Mouse (Mus musculus): ENCODE results near the gene Inpp5k.
"Not testable (repeated sequence)": the region's sequence is repeated elsewhere in the genome, so short reads cannot be mapped to it uniquely, and the experiment has no call there.

Gene Inpp5k

GRCm38 (mm10) chr11:75592612-75593011 lies 38.2 kb upstream of the Inpp5k start:
- Histone ChIP-seq H3K4me3 (replicated peaks; ENCODE audit: low read length) (no peak overlapping the region), H3K27me3 (ENCODE audit: insufficient read depth, low read length) (no peaks in the 10 kb centered on the region), H3K9me3 (ENCODE audit: low read length) (no peaks in the 10 kb centered on the region), H3K36me3 (ENCODE audit: insufficient read depth, low read length) (peaks cover 60% of the 10 kb centered on the region), H3K4me1 (replicated peaks; ENCODE audit: low read depth, low read length) (peaks cover 54% of the 10 kb centered on the region)
- TF ChIP-seq POU5F1 (IDR thresholded peaks at IDR 0.05; ENCODE audit: borderline replicate concordance, low read length) (no peak), NANOG (IDR thresholded peaks at IDR 0.05; ENCODE audit: borderline replicate concordance, low read length) (no peak), CTCF (conservative IDR thresholded peaks at IDR 0.05; ENCODE audit: low read length) (no peak)

GRCm38 (mm10) chr11:75594431-75594830 lies 36.4 kb upstream of the Inpp5k start:
- TF ChIP-seq NANOG (IDR thresholded peaks at IDR 0.05; ENCODE audit: borderline replicate concordance, low read length) = no peak
- H3K4me3 ChIP-seq (replicated peaks; ENCODE audit: low read length) = no peak overlapping the region
- H3K36me3 ChIP-seq (ENCODE audit: insufficient read depth, low read length) = peaks cover 78% of the 10 kb centered on the region
- peaks cover 43% of the 10 kb centered on the region for H3K4me1 ChIP-seq (replicated peaks; ENCODE audit: low read depth, low read length)
- no peaks in the 10 kb centered on the region for H3K9me3 ChIP-seq (ENCODE audit: low read length)
- no peaks in the 10 kb centered on the region for H3K27me3 ChIP-seq (ENCODE audit: insufficient read depth, low read length)

- Histone ChIP-seq H3K36me3 (ENCODE audit: insufficient read depth, low read length) (peaks cover 78% of the 10 kb centered on the region), H3K9me3 (ENCODE audit: low read length) (no peaks in the 10 kb centered on the region), H3K4me3 (replicated peaks; ENCODE audit: low read length) (no peak overlapping the region), H3K4me1 (replicated peaks; ENCODE audit: low read depth, low read length) (peaks cover 41% of the 10 kb centered on the region), H3K27me3 (ENCODE audit: insufficient read depth, low read length) (no peaks in the 10 kb centered on the region)
- TF ChIP-seq POU5F1 (IDR thresholded peaks at IDR 0.05; ENCODE audit: borderline replicate concordance, low read length) (no peak), CTCF (conservative IDR thresholded peaks at IDR 0.05; ENCODE audit: low read length) (no peak), NANOG (IDR thresholded peaks at IDR 0.05; ENCODE audit: borderline replicate concordance, low read length) (no peak)
Observed at GRCm38 (mm10) chr11:75595404-75595803, 35.4 kb upstream of the Inpp5k start.

GRCm38 (mm10) chr11:75595816-75596215 lies 35.0 kb upstream of the Inpp5k start:
- Histone ChIP-seq H3K27me3 (ENCODE audit: insufficient read depth, low read length) (no peaks in the 10 kb centered on the region), H3K4me1 (replicated peaks; ENCODE audit: low read depth, low read length) (peaks cover 45% of the 10 kb centered on the region), H3K9me3 (ENCODE audit: low read length) (no peaks in the 10 kb centered on the region), H3K36me3 (ENCODE audit: insufficient read depth, low read length) (peaks cover 82% of the 10 kb centered on the region), H3K4me3 (replicated peaks; ENCODE audit: low read length) (no peak overlapping the region)
- TF ChIP-seq POU5F1 (IDR thresholded peaks at IDR 0.05; ENCODE audit: borderline replicate concordance, low read length) (no peak), NANOG (IDR thresholded peaks at IDR 0.05; ENCODE audit: borderline replicate concordance, low read length) (no peak), CTCF (conservative IDR thresholded peaks at IDR 0.05; ENCODE audit: low read length) (no peak)

GRCm38 (mm10) chr11:75596726-75597255 lies 34.0 kb upstream of the Inpp5k start:
- no peaks in the 10 kb centered on the region for H3K9me3 ChIP-seq (ENCODE audit: low read length)
- TF ChIP-seq CTCF (conservative IDR thresholded peaks at IDR 0.05; ENCODE audit: low read length) = no peak
- no peak for TF ChIP-seq NANOG (IDR thresholded peaks at IDR 0.05; ENCODE audit: borderline replicate concordance, low read length)
- no peak overlapping the region for H3K4me3 ChIP-seq (replicated peaks; ENCODE audit: low read length)

GRCm38 (mm10) chr11:75598004-75598403 lies 32.8 kb upstream of the Inpp5k start:
- no peaks in the 10 kb centered on the region for H3K27me3 ChIP-seq (ENCODE audit: insufficient read depth, low read length)
- H3K4me3 ChIP-seq (replicated peaks; ENCODE audit: low read length) = no peak overlapping the region
- peaks cover 29% of the 10 kb centered on the region for H3K4me1 ChIP-seq (replicated peaks; ENCODE audit: low read depth, low read length)
- no peaks in the 10 kb centered on the region for H3K9me3 ChIP-seq (ENCODE audit: low read length)
- TF ChIP-seq POU5F1 (IDR thresholded peaks at IDR 0.05; ENCODE audit: borderline replicate concordance, low read length) = no peak
- no peak for TF ChIP-seq NANOG (IDR thresholded peaks at IDR 0.05; ENCODE audit: borderline replicate concordance, low read length)
- no peak for TF ChIP-seq CTCF (conservative IDR thresholded peaks at IDR 0.05; ENCODE audit: low read length)
- H3K36me3 ChIP-seq (ENCODE audit: insufficient read depth, low read length) = peaks cover 86% of the 10 kb centered on the region

More at GRCm38 (mm10) chr11:75596726-75597255, 34.0 kb upstream of the Inpp5k start:
- H3K4me1 ChIP-seq (replicated peaks; ENCODE audit: low read depth, low read length) = peaks cover 39% of the 10 kb centered on the region
- peaks cover 85% of the 10 kb centered on the region for H3K36me3 ChIP-seq (ENCODE audit: insufficient read depth, low read length)
- no peaks in the 10 kb centered on the region for H3K27me3 ChIP-seq (ENCODE audit: insufficient read depth, low read length)

GRCm38 (mm10) chr11:75599802-75600201 lies 31.0 kb upstream of the Inpp5k start:
- H3K4me3 ChIP-seq (replicated peaks; ENCODE audit: low read length); H3K27me3 ChIP-seq (ENCODE audit: insufficient read depth, low read length); H3K9me3 ChIP-seq (ENCODE audit: low read length): not testable (repeated sequence)
- Histone ChIP-seq H3K36me3 (ENCODE audit: insufficient read depth, low read length) (peaks cover 87% of the 10 kb centered on the region), H3K4me1 (replicated peaks; ENCODE audit: low read depth, low read length) (peaks cover 28% of the 10 kb centered on the region)

GRCm38 (mm10) chr11:75604826-75605225 lies 26.0 kb upstream of the Inpp5k start:
- H3K36me3 ChIP-seq (ENCODE audit: insufficient read depth, low read length) = peaks cover 71% of the 10 kb centered on the region
- TF ChIP-seq NANOG (IDR thresholded peaks at IDR 0.05; ENCODE audit: borderline replicate concordance, low read length) (no peak), CTCF (conservative IDR thresholded peaks at IDR 0.05; ENCODE audit: low read length) (no peak), POU5F1 (IDR thresholded peaks at IDR 0.05; ENCODE audit: borderline replicate concordance, low read length) (no peak)

GRCm38 (mm10) chr11:75605318-75605717 lies 25.5 kb upstream of the Inpp5k start:
- H3K36me3 ChIP-seq (ENCODE audit: insufficient read depth, low read length) = peaks cover 71% of the 10 kb centered on the region
- H3K4me3 ChIP-seq (replicated peaks; ENCODE audit: low read length) = no peak overlapping the region
- TF ChIP-seq NANOG (IDR thresholded peaks at IDR 0.05; ENCODE audit: borderline replicate concordance, low read length) (no peak), POU5F1 (IDR thresholded peaks at IDR 0.05; ENCODE audit: borderline replicate concordance, low read length) (no peak), CTCF (conservative IDR thresholded peaks at IDR 0.05; ENCODE audit: low read length) (no peak)
- H3K27me3 ChIP-seq (ENCODE audit: insufficient read depth, low read length) = no peaks in the 10 kb centered on the region
- H3K9me3 ChIP-seq (ENCODE audit: low read length) = no peaks in the 10 kb centered on the region
- H3K4me1 ChIP-seq (replicated peaks; ENCODE audit: low read depth, low read length) = peaks cover 75% of the 10 kb centered on the region

More at GRCm38 (mm10) chr11:75604826-75605225, 26.0 kb upstream of the Inpp5k start:
- Histone ChIP-seq H3K4me1 (replicated peaks; ENCODE audit: low read depth, low read length) (peaks cover 70% of the 10 kb centered on the region), H3K9me3 (ENCODE audit: low read length) (no peaks in the 10 kb centered on the region), H3K27me3 (ENCODE audit: insufficient read depth, low read length) (no peaks in the 10 kb centered on the region), H3K4me3 (replicated peaks; ENCODE audit: low read length) (no peak overlapping the region)

Measured in E14TG2a.4 (cell line).